Mouse (Mus musculus) NIH3T3 (cell line): ENCODE results near the gene Flywch1.
A peak's percentile ranks its signal among the peaks of the same experiment; 100 is the strongest.

Experiments used
- DNase-seq: peaks from one replicate; pipeline ENCODE4 v3.0.0-alpha.2; 2012; ENCODE audit warnings: low read depth

Flywch1 gene

GRCm38 (mm10) chr17:23704741-23705140, 66.7 kb downstream of the Flywch1 start:
- DNase-seq, result peak; percentile 76

GRCm38 (mm10) chr17:23703301-23703700, 68.1 kb downstream of the Flywch1 start:
- DNase-seq, result no peak
